Mouse (Mus musculus) stomach, postnatal 0 days (tissue): ENCODE measurements around the gene Kcnh2.

Source experiments
- CTCF ChIP-seq: IDR thresholded peaks from 2 replicates; pipeline ENCODE4 v1.5.1; 2016; ENCODE audit warnings: antibody characterized with exemption, low read depth, mild to moderate bottlenecking, moderate library complexity
- EP300 ChIP-seq: optimal IDR thresholded peaks from 2 replicates; pipeline ENCODE3; 2016; ENCODE audit warnings: antibody characterized with exemption

- TF ChIP-seq EP300: no peak
- TF ChIP-seq CTCF: no peak
These were observed 29.4 kb downstream of the Kcnh2 start for GRCm38 (mm10) chr5:24321711-24322682.
